Mouse (Mus musculus) erythroblast, embryonic 14.5 days (primary cell): Measurements from ENCODE around the gene Pou4f1. TPM values are rescaled to one million over a fixed set of nuclear protein-coding genes. Genes with fewer than 3 reads are reported as not detected.
"Not testable (repeated sequence)": the region's sequence is repeated elsewhere in the genome, so short reads cannot be mapped to it uniquely, and the experiment has no call there.

ENCODE experiments used
- H3K27me3 ChIP-seq: 2 replicates; pipeline ENCODE4 v1.6.1; 2012; ENCODE audit warnings: inconsistent platforms; ENCODE audit not compliant: control insufficient read depth
- H3K36me3 ChIP-seq: 2 replicates; pipeline ENCODE4 v1.6.1; 2012; ENCODE audit warnings: mild to moderate bottlenecking, inconsistent platforms; ENCODE audit not compliant: control insufficient read depth
- H3K4me1 ChIP-seq: 2 replicates; pipeline ENCODE4 v1.6.1; 2012; ENCODE audit warnings: inconsistent platforms; ENCODE audit not compliant: control insufficient read depth
- H3K4me3 ChIP-seq: replicated peaks from 2 replicates; pipeline ENCODE3; 2012; ENCODE audit warnings: moderate library complexity, mild to moderate bottlenecking, inconsistent platforms
- H3K9me3 ChIP-seq: 2 replicates; pipeline ENCODE4 v1.6.1; 2012; ENCODE audit warnings: low read length, inconsistent platforms, mixed read lengths; ENCODE audit not compliant: control insufficient read depth
- GATA1 ChIP-seq: IDR thresholded peaks from 2 replicates; pipeline ENCODE4 v1.6.1; 2012; ENCODE audit warnings: low read length, inconsistent platforms, mixed read lengths
- TAL1 ChIP-seq: IDR thresholded peaks from 3 replicates; pipeline ENCODE4 v1.6.1; 2012; ENCODE audit warnings: low read length, inconsistent platforms, mixed read lengths
- polyA plus RNA-seq: library from polyadenylated mRNA; stranded (reverse); fragments of >175 nt; gene quantifications from 2 replicates; pipeline ENCODE4 v1.2.3, GENCODE M21; 2012

The Pou4f1 gene
- not detected in 2 replicates for polyA plus RNA-seq

- Histone ChIP-seq H3K4me1 (peaks cover 2% of the 10 kb centered on the region), H3K4me3 (peak within 1 kb of the TSS; percentile 44), H3K27me3 (peaks cover 99% of the 10 kb centered on the region), H3K9me3 (peaks cover 2% of the 10 kb centered on the region; the same call in 1 of the 2 replicates), H3K36me3 (no peaks in the 10 kb centered on the region)
- no peak for TF ChIP-seq GATA1
- no peak for TF ChIP-seq TAL1
These were observed at the start of gene Pou4f1 for GRCm38 (mm10) chr14:104467966-104468622. TSS of gene Pou4f1 (minus strand) at chr14:104467999.

GRCm38 (mm10) chr14:104511664-104512063 lies 43.9 kb upstream of the Pou4f1 start:
- Histone ChIP-seq H3K4me3 (no peak overlapping the region), H3K9me3 (no peaks in the 10 kb centered on the region), H3K36me3 (peaks cover 13% of the 10 kb centered on the region), H3K27me3 (no peaks in the 10 kb centered on the region), H3K4me1 (no peaks in the 10 kb centered on the region)
- no peak for TF ChIP-seq TAL1
- TF ChIP-seq GATA1 = no peak

GRCm38 (mm10) chr14:104502761-104503160 lies 35.0 kb upstream of the Pou4f1 start:
- not testable (repeated sequence) for H3K9me3 ChIP-seq, H3K4me1 ChIP-seq, H3K27me3 ChIP-seq, H3K4me3 ChIP-seq
- H3K36me3 ChIP-seq = peaks cover 56% of the 10 kb centered on the region

GRCm38 (mm10) chr14:104479751-104480150 lies 12.0 kb upstream of the Pou4f1 start:
- no peak for TF ChIP-seq TAL1
- TF ChIP-seq GATA1 = no peak
- peaks cover 18% of the 10 kb centered on the region for H3K36me3 ChIP-seq
- H3K4me3 ChIP-seq = no peak overlapping the region
- no peaks in the 10 kb centered on the region for H3K9me3 ChIP-seq
- H3K27me3 ChIP-seq = peaks cover 14% of the 10 kb centered on the region
- no peaks in the 10 kb centered on the region for H3K4me1 ChIP-seq

GRCm38 (mm10) chr14:104478593-104478992 lies 10.8 kb upstream of the Pou4f1 start:
- no peak overlapping the region for H3K4me3 ChIP-seq
- no peaks in the 10 kb centered on the region; the same call in 1 of the 2 replicates for H3K9me3 ChIP-seq
- H3K27me3 ChIP-seq = peaks cover 26% of the 10 kb centered on the region
- no peaks in the 10 kb centered on the region for H3K4me1 ChIP-seq
- H3K36me3 ChIP-seq = peaks cover 18% of the 10 kb centered on the region
- TF ChIP-seq TAL1 (no peak), GATA1 (no peak)

- peaks cover 18% of the 10 kb centered on the region for H3K36me3 ChIP-seq
- H3K27me3 ChIP-seq = peaks cover 36% of the 10 kb centered on the region
- peaks cover 2% of the 10 kb centered on the region; the same call in 1 of the 2 replicates for H3K9me3 ChIP-seq
- no peaks in the 10 kb centered on the region for H3K4me1 ChIP-seq
- TF ChIP-seq TAL1 (no peak), GATA1 (no peak)
- H3K4me3 ChIP-seq = no peak overlapping the region
These were observed 9.8 kb upstream of the Pou4f1 start for GRCm38 (mm10) chr14:104477616-104478015.

- no peak overlapping the region for H3K4me3 ChIP-seq
- peaks cover 2% of the 10 kb centered on the region; the same call in 1 of the 2 replicates for H3K9me3 ChIP-seq
- peaks cover 56% of the 10 kb centered on the region for H3K27me3 ChIP-seq
- no peak for TF ChIP-seq TAL1
- no peak for TF ChIP-seq GATA1
- H3K36me3 ChIP-seq = peaks cover 18% of the 10 kb centered on the region
- no peaks in the 10 kb centered on the region for H3K4me1 ChIP-seq
These were observed 7.6 kb upstream of the Pou4f1 start for GRCm38 (mm10) chr14:104475438-104475837.

- no peak for TF ChIP-seq TAL1
- no peak for TF ChIP-seq GATA1
These were observed 798 bp upstream of the Pou4f1 start for GRCm38 (mm10) chr14:104468623-104468970.

GRCm38 (mm10) chr14:104467133-104467965 lies 450 bp downstream of the Pou4f1 start:
- peaks cover 2% of the 10 kb centered on the region for H3K4me1 ChIP-seq
- H3K9me3 ChIP-seq = no peaks in the 10 kb centered on the region; the same call in 1 of the 2 replicates
- no peak for TF ChIP-seq TAL1
- no peak for TF ChIP-seq GATA1
- peak overlapping the region; percentile 44 for H3K4me3 ChIP-seq
- H3K27me3 ChIP-seq = peaks cover 100% of the 10 kb centered on the region
- no peaks in the 10 kb centered on the region for H3K36me3 ChIP-seq

More at GRCm38 (mm10) chr14:104468623-104468970, 798 bp upstream of the Pou4f1 start:
- Histone ChIP-seq H3K27me3 (peaks cover 99% of the 10 kb centered on the region), H3K4me1 (peaks cover 2% of the 10 kb centered on the region), H3K4me3 (no peak overlapping the region), H3K36me3 (no peaks in the 10 kb centered on the region), H3K9me3 (peaks cover 2% of the 10 kb centered on the region; the same call in 1 of the 2 replicates)
